Mouse (Mus musculus) B cell, adult 62 days (primary cell): Measurements from ENCODE around the gene AI837181. TPM values are rescaled to one million over a fixed set of nuclear protein-coding genes. Genes with fewer than 3 reads are reported as not detected.

Experiments used
- total RNA-seq: library from RNA; stranded (reverse); gene quantifications from 4 replicates; pipeline ENCODE4 v1.2.4, GENCODE M21; 2023

Gene AI837181
- 48.5 to 56.8 TPM (median 51.1 TPM) in 4 replicates for total RNA-seq

DNA sequence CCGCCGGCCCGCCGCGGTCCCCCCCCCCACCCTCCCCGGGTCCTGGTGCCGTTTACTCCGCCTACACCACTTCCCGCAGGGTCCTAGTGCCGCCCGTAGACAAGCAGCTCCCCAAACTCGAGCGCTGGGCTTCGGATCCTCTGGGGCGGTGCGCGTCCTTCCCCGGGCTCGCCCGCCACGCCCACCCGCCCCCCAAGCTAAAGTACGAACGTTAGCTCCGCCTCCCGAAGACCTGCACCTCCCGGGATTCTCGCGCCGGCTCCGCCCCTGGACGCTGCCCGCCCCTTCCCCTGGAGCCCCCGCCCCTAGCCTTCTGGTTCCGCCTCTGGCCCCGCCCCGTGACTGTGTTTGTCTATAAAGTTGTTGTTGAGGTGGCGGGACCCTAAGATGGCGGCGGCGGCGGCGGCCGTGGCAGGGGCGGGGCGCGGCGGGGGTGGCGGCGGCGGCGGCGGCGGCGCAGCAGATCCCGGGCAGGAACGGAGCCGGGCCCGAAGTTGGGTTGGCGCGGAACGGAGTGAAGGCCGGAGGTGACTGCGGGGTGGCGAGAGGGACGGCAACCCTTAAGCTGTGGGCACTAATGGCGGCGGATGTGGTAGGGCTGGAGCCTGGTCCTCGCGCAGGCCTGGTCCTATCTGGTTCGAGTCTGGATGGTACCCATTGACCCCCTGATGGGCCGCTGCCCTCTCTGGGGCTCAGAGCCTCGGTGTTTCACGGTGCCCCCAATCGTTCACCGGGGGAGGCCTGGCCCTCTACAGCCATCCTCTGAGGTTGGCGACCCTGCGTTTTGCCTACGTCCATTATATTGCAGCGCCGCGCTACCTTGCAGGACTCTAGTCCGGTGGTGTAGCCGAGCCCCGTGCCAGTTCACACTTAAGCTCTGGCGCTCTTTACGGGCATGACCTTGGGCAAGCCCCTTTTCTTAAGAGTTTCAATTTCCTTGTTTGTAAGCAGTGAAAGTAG is at the start of gene AI837181, which contains the start of gene Drap1:
AI837181 (plus strand) TSS at position 363 of the 960 bp plus-strand sequence.
Drap1 (minus strand) TSS at position 198 of the 960 bp plus-strand sequence.

GRCm38 (mm10) chr19:5388588-5389242 is 36.2 kb upstream of the AI837181 start, which contains the start of gene Sart1:
Gene Sart1 (minus strand): TSS chr19:5388703.

DNA sequence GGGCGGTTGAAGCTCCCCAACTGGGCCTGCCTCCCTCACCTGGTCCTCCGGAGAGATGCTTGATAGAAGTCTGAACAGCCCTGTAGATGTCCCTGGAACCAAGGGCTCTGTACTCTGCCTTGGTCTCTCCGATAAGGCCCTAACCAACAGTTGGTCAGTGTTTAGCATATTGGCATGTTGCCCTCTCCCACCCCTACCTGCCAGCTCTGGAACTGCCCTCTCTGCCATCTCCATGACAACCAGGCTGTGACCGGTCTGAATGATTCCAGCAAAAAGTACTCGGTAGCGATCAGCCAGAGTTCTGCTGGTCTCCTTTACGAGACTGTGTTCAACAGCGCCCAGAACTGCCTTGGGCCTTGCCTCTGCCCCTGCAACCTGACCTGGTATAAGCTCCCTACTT is 22.7 kb upstream of the AI837181 start, which contains the start of gene Tsga10ip:
Tsga10ip (minus strand) TSS at position 234 of the 400 bp plus-strand sequence.

GRCm38 (mm10) chr19:5447515-5448353 is 22.8 kb downstream of the AI837181 start, which contains the start of gene Fosl1:
Gene Fosl1 (plus strand): TSS chr19:5447547.

DNA sequence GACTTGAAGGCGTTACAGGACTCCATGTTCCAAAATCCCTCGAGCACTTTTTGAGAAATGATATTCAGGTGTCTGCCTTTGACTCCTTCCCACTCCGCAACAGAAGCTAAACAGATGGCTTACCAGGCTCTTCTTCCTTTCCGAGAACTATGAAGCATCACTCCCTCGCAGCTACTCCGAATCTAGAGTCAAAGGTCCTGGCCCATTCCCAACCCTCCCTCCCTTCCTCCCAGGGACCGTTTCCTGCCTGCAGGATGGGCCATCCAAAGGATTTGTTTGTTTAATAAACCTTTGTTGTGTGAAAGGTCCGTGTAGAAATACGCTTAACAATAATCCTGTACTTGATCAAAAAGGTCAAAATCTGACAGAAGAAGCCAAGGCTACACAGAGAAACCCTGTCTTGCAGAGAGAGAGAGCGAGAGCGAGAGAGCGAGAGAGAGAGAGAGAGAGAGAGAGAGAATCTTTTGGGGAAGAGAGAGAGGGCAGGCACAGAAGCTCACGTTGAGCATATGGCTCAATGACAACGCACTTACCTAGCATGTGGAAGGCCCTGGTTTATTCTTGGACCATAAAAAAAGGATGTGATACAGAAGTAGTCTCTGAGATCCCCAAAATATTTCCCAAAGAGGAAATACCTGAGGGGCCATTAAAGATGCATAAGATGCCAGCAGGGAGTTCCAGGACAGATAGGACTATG is 33.0 kb downstream of the AI837181 start, which contains the start of gene Ccdc85b:
Ccdc85b (minus strand) TSS at position 149 of the 697 bp plus-strand sequence.

GRCm38 (mm10) chr19:5460465-5460911 is 35.5 kb downstream of the AI837181 start, which contains the start of gene Fibp:
Gene Fibp (plus strand): TSS chr19:5460615.

DNA sequence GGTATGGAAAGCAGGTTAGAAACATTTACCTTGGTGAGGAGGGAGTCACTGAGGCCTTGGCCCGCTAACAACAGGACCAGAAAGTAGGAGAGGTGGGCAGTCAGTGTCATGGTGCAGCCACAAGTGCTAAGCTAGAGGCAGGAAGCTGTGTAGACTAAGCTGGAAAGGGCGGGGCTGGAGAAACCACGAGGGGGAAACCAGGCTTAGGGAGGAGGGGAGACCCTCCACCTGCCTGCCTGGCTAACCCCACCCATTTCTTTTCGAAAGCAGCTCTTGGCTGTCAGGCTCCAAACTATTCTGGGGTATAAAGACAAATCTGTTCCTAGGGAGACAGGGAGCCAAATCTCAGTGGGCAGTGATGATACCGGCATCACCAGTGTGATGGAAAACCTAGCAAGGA is 43.4 kb downstream of the AI837181 start, which contains the start of gene Ctsw:
Ctsw (minus strand) TSS at position 134 of the 400 bp plus-strand sequence.

DNA sequence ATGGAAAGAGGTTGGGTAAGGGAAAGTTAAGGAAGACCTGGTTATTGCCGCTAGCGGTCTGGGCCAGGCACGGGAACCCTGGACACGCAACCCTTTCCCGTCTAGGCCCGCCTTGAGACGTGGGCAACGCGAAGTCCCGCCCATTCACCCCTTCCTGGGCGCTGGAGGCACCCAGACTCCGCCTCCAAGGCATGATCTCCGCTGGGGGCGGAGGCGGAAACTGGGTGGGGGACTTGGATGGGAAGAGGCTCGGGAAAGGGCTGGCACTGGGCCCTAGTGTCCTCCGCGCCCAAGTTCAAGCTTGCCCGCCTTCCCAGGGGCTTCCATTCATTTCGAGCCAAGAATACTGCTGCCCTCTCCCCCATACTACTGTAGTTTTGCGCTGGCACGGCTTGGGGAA is 48.8 kb downstream of the AI837181 start, which contains the start of gene Efemp2:
Efemp2 (plus strand) TSS at position 235 of the 400 bp plus-strand sequence.

Other genes starting within 250 kb of the AI837181 start
- 72.0 to 82.2 TPM (median 75.3 TPM) in 4 replicates for gene Pacs1, start 152.0 kb upstream of the AI837181 start, total RNA-seq
- 307 to 329 TPM (median 311 TPM) in 4 replicates for gene Sf3b2, start 129.7 kb upstream of the AI837181 start, total RNA-seq
- not detected in 4 replicates for gene Gal3st3, start 126.8 kb upstream of the AI837181 start, total RNA-seq
- gene Catsper1, start 89.4 kb upstream of the AI837181 start, total RNA-seq: not detected in 4 replicates
- 1.1 TPM in 1 of 4 replicates, not detected in the others for gene Cst6, start 75.6 kb upstream of the AI837181 start, total RNA-seq
- gene Eif1ad, start 58.4 kb upstream of the AI837181 start, total RNA-seq: 34.9 to 38.5 TPM (median 36.1 TPM) in 4 replicates
- 88.3 to 99.9 TPM (median 93.3 TPM) in 4 replicates for gene Banf1, start 58.0 kb upstream of the AI837181 start, total RNA-seq
- 164 to 192 TPM (median 190 TPM) in 4 replicates for gene Sart1, start 36.4 kb upstream of the AI837181 start, total RNA-seq
- gene Tsga10ip, start 22.6 kb upstream of the AI837181 start, total RNA-seq: not detected in 4 replicates
- 152 to 183 TPM (median 166 TPM) in 4 replicates for gene Drap1, start 165 bp upstream of the AI837181 start, total RNA-seq
- gene Fosl1, start 22.4 kb downstream of the AI837181 start, total RNA-seq: 0.41 to 2.4 TPM (median 1.2 TPM) in 4 replicates
- gene Ccdc85b, start 32.8 kb downstream of the AI837181 start, total RNA-seq: 2.5 to 3.4 TPM (median 2.8 TPM) in 4 replicates
- gene Fibp, start 35.5 kb downstream of the AI837181 start, total RNA-seq: 71.4 to 110 TPM (median 105 TPM) in 4 replicates
- 0.92 to 2.5 TPM (median 1.4 TPM) in 4 replicates for gene Ctsw, start 43.4 kb downstream of the AI837181 start, total RNA-seq
- gene Efemp2, start 48.8 kb downstream of the AI837181 start, total RNA-seq: not detected in 4 replicates
- gene Mus81, start 63.3 kb downstream of the AI837181 start, total RNA-seq: 29.5 to 38.4 TPM (median 36.3 TPM) in 4 replicates
- 1,244 to 1,311 TPM (median 1,302 TPM) in 4 replicates for gene Cfl1, start 65.3 kb downstream of the AI837181 start, total RNA-seq
- 1.6 to 3.8 TPM (median 2.1 TPM) in 4 replicates for gene 1700020D05Rik, start 78.6 kb downstream of the AI837181 start, total RNA-seq
- 9.1 to 11.3 TPM (median 9.6 TPM) in 4 replicates for gene Snx32, start 85.4 kb downstream of the AI837181 start, total RNA-seq
- gene Ovol1, start 135.5 kb downstream of the AI837181 start, total RNA-seq: not detected in 4 replicates
- gene Ap5b1, start 142.9 kb downstream of the AI837181 start, total RNA-seq: 15.4 to 17.9 TPM (median 15.7 TPM) in 4 replicates
- gene Rnaseh2c, start 176.7 kb downstream of the AI837181 start, total RNA-seq: 75.8 to 104 TPM (median 94.4 TPM) in 4 replicates
- 102 to 119 TPM (median 114 TPM) in 4 replicates for gene Kat5, start 185.1 kb downstream of the AI837181 start, total RNA-seq
- 140 to 161 TPM (median 148 TPM) in 4 replicates for gene Rela, start 212.3 kb downstream of the AI837181 start, total RNA-seq
- gene Sipa1, start 238.6 kb downstream of the AI837181 start, total RNA-seq: 565 to 597 TPM (median 588 TPM) in 4 replicates